In genomic region chr11:79494976-79495800, GRCm38 (mm10) we compare ENCODE assay signal across 12 mouse cellular contexts. TPM values are rescaled to one million over a fixed set of nuclear protein-coding genes. Genes with fewer than 3 reads are reported as not detected.
DNase-seq lines count a peak whose midpoint lies in the region; ATAC-seq and TF ChIP-seq lines count a peak whose summit lies in the region.
"Had no signal": no experiment of that assay in that cellular context is flagged by ENCODE, and none has a peak within 500 bp of the region (broad histone marks: within the 10 kb centered on the region; RNA-seq: fewer than 3 reads in every experiment).

No protein-coding gene starts in this region.

- H3K4me3 ChIP-seq in heart, adult 2 months, result peak overlapping the region; percentile 15
- H3K4me3 ChIP-seq in liver, adult 2 months (ENCODE audit: insufficient read depth, low read depth, low read length), result no peak overlapping the region
- H3K4me3 ChIP-seq in liver, postnatal 0 days (ENCODE audit: low read depth, low read length), result no peak overlapping the region
- H3K4me3 ChIP-seq in myocyte, result peak overlapping the region; percentile 0
- no peak overlapping the region for H3K4me3 ChIP-seq in hindbrain, embryonic 14.5 days (replicated peaks; ENCODE audit: low read length)
- H3K4me3 ChIP-seq: hindbrain, embryonic 15.5 days; liver, embryonic 15.5 days had no signal

- peaks cover 3% of the 10 kb centered on the region for H3K36me3 ChIP-seq in heart, adult 2 months (ENCODE audit: control insufficient read depth, insufficient read depth, low read length)
- no peaks in the 10 kb centered on the region for H3K36me3 ChIP-seq in liver, adult 2 months (ENCODE audit: control insufficient read depth, insufficient read depth, low read length)
- H3K36me3 ChIP-seq in liver, postnatal 0 days (replicated peaks; ENCODE audit: insufficient read depth, low read length), result no peaks in the 10 kb centered on the region
- H3K36me3 ChIP-seq in myocyte (ENCODE audit: control insufficient read depth, insufficient read depth), result no peaks in the 10 kb centered on the region
- H3K36me3 ChIP-seq in hindbrain, embryonic 14.5 days (replicated peaks; ENCODE audit: control insufficient read depth, insufficient read depth), result peaks cover 10% of the 10 kb centered on the region
- H3K36me3 ChIP-seq: liver, embryonic 15.5 days had no signal

- no peak overlapping the region for H3ac ChIP-seq in myocyte (ENCODE audit: control insufficient read depth, insufficient read length)

- H3K9ac ChIP-seq in heart, adult 2 months (ENCODE audit: low read depth, low read length), result no peak overlapping the region
- no peak overlapping the region for H3K9ac ChIP-seq in liver, adult 2 months (ENCODE audit: low read depth, low read length)
- no peak overlapping the region for H3K9ac ChIP-seq in liver, postnatal 0 days (replicated peaks)
- no peak overlapping the region for H3K9ac ChIP-seq in hindbrain, embryonic 14.5 days
- H3K9ac ChIP-seq: hindbrain, embryonic 15.5 days; liver, embryonic 15.5 days had no signal

- H3K4me2 ChIP-seq in liver, postnatal 0 days (ENCODE audit: low read depth, low read length), result no peak overlapping the region
- peak overlapping the region; percentile 76 for H3K4me2 ChIP-seq in myocyte (ENCODE audit: low read depth)
- no peak overlapping the region for H3K4me2 ChIP-seq in hindbrain, embryonic 14.5 days (replicated peaks)
- H3K4me2 ChIP-seq: hindbrain, embryonic 15.5 days; liver, embryonic 15.5 days; midbrain, embryonic 11.5 days had no signal

- no peak for TF ChIP-seq EP300 in heart, adult 2 months (IDR thresholded peaks at IDR 0.05; ENCODE audit: insufficient read depth, low read depth, low read length)
- TF ChIP-seq EP300 in liver, postnatal 0 days (IDR thresholded peaks at IDR 0.05; ENCODE audit: low read depth), result no peak

- WGBS in heart, adult 2 months, result 36% methylated on average over 10 of the region's 10 CpGs
- WGBS in liver, adult 2 months, result 68% methylated on average over 10 of the region's 10 CpGs
- WGBS in liver, postnatal 0 days (ENCODE audit: insufficient replicate concordance), result 73% methylated on average over 10 of the region's 10 CpGs
- WGBS in hindbrain, embryonic 14.5 days, result 75% methylated on average over 10 of the region's 10 CpGs

- no peaks in the 10 kb centered on the region for H3K27me3 ChIP-seq in heart, adult 2 months (ENCODE audit: control insufficient read depth, insufficient read depth, low read length)
- no peaks in the 10 kb centered on the region for H3K27me3 ChIP-seq in liver, adult 2 months (ENCODE audit: control insufficient read depth, insufficient read depth, low read length)
- no peaks in the 10 kb centered on the region for H3K27me3 ChIP-seq in liver, postnatal 0 days (ENCODE audit: insufficient read depth, low read length)
- H3K27me3 ChIP-seq in myocyte (ENCODE audit: control insufficient read depth, insufficient read depth, insufficient read length), result no peaks in the 10 kb centered on the region
- no peaks in the 10 kb centered on the region for H3K27me3 ChIP-seq in hindbrain, embryonic 14.5 days (ENCODE audit: control insufficient read depth, insufficient read depth, low read length)
- H3K27me3 ChIP-seq: hindbrain, embryonic 15.5 days; liver, embryonic 15.5 days had no signal

- H3K79me2 ChIP-seq in heart, adult 2 months (replicated peaks; ENCODE audit: control insufficient read depth, insufficient read depth, low read length), result no peaks in the 10 kb centered on the region
- H3K79me2 ChIP-seq in liver, adult 2 months (ENCODE audit: control insufficient read depth, insufficient read depth, low read length), result no peaks in the 10 kb centered on the region; the same call in 1 of the 2 replicates
- no peaks in the 10 kb centered on the region for H3K79me2 ChIP-seq in myocyte (ENCODE audit: control insufficient read depth, insufficient read depth)

- intact Hi-C loops in heart, adult 2 months (cut with DNase I), result no loop called here
- intact Hi-C loops in heart, postnatal 25 days (cut with DNase I), result no loop called here

- peak overlapping the region; percentile 29 for H3K27ac ChIP-seq in heart, adult 2 months
- no peak overlapping the region for H3K27ac ChIP-seq in liver, adult 2 months (replicated peaks; ENCODE audit: insufficient read depth, low read depth, low read length)
- no peak overlapping the region for H3K27ac ChIP-seq in liver, postnatal 0 days (ENCODE audit: low read depth)
- H3K27ac ChIP-seq in hindbrain, embryonic 14.5 days, result no peak overlapping the region
- H3K27ac ChIP-seq: hindbrain, embryonic 15.5 days; liver, embryonic 15.5 days had no signal

- H3K4me1 ChIP-seq in heart, adult 2 months (ENCODE audit: control insufficient read depth, insufficient read depth, low read length), result peaks cover 2% of the 10 kb centered on the region
- H3K4me1 ChIP-seq in liver, adult 2 months (ENCODE audit: control insufficient read depth, insufficient read depth, low read length), result no peaks in the 10 kb centered on the region; the same call in 1 of the 2 replicates
- no peaks in the 10 kb centered on the region for H3K4me1 ChIP-seq in liver, postnatal 0 days (ENCODE audit: insufficient read depth)
- H3K4me1 ChIP-seq in hindbrain, embryonic 14.5 days (replicated peaks; ENCODE audit: control insufficient read depth, insufficient read depth, low read length), result no peaks in the 10 kb centered on the region
- H3K4me1 ChIP-seq: liver, embryonic 15.5 days had no signal

- TF ChIP-seq POLR2A in heart, adult 2 months (IDR thresholded peaks at IDR 0.05; ENCODE audit: insufficient read depth, low read depth, low read length), result no peak
- no peak for TF ChIP-seq POLR2A in liver, adult 2 months (IDR thresholded peaks at IDR 0.05; ENCODE audit: extremely low read depth, insufficient read depth, low read length)
- TF ChIP-seq POLR2A in myocyte (IDR thresholded peaks at IDR 0.05; ENCODE audit: insufficient read length, low read depth), result no peak

- DNase-seq in heart, adult 2 months, result no peak
- no peak for DNase-seq in heart, postnatal 25 days (ENCODE audit: low spot score)
- DNase-seq in liver, adult 2 months (ENCODE audit: extremely low read depth, low read depth, low spot score), result peak; percentile 19
- DNase-seq in liver, postnatal 0 days, result no peak
- peak; percentile 5 for DNase-seq in ZHBTc4 (ENCODE audit: low read depth, low spot score)
- DNase-seq in layer of hippocampus, postnatal 10 days (ENCODE audit: low spot score in 2 of 2), result no peak
- no peak for DNase-seq in hindbrain, embryonic 14.5 days (ENCODE audit: low spot score)
- DNase-seq: left cerebral cortex, postnatal 4 days had no signal

- TF ChIP-seq CTCF in heart, adult 2 months (IDR thresholded peaks at IDR 0.05), result no peak
- no peak for TF ChIP-seq CTCF in liver, adult 2 months (IDR thresholded peaks at IDR 0.05; ENCODE audit: low read depth, low read length)
- no peak for TF ChIP-seq CTCF in liver, postnatal 0 days (IDR thresholded peaks at IDR 0.05; ENCODE audit: low read depth)

- H3K9me3 ChIP-seq in liver, postnatal 0 days (ENCODE audit: low read length), result no peaks in the 10 kb centered on the region
- no peaks in the 10 kb centered on the region for H3K9me3 ChIP-seq in hindbrain, embryonic 14.5 days (ENCODE audit: control insufficient read depth, low read length)
- H3K9me3 ChIP-seq: hindbrain, embryonic 15.5 days; liver, embryonic 15.5 days had no signal

- no peak for ATAC-seq in liver, postnatal 0 days
- no peak for ATAC-seq in hindbrain, embryonic 14.5 days (ENCODE audit: low FRiP score)

TF ChIP-seq in myocyte, 11 proteins besides CTCF, POLR2A, EP300 and RAD21 (continues in another document):
- no peak for TF ChIP-seq REST (IDR thresholded peaks at IDR 0.05; ENCODE audit: insufficient read depth, insufficient read length)
- no peak for TF ChIP-seq E2F4 (IDR thresholded peaks at IDR 0.05; ENCODE audit: insufficient read depth)

RNA-seq across cellular contexts. Expression of gene Omg, which starts 8.7 kb away (rescaled TPM):
- total RNA-seq in heart, adult 2 months (2021), result not detected
- 0.06 TPM in 1 of 2 replicates, not detected in the other for polyA plus RNA-seq in heart, adult 2 months (2012; rRNA removed)
- not detected for total RNA-seq in heart, postnatal 25 days (2021)
- total RNA-seq in liver, adult 2 months (2014; rRNA removed), result not detected in 2 replicates
- not detected in 2 replicates for polyA plus RNA-seq in liver, adult 2 months (2012; rRNA removed)
- 0.05 and 0.09 TPM in 2 replicates for polyA plus RNA-seq in liver, postnatal 0 days (2015; fragmentation: Nextera tagmentation; extraction: Ambion mirVana)
- 0.05 TPM for polyA plus RNA-seq in myocyte (2012; fragmentation: generic; extraction: Trizol)
- 10 to 100 TPM; 54.2 to 60.6 TPM for total RNA-seq in layer of hippocampus, postnatal 10 days (2021)
- 7.7 and 9.1 TPM in 2 replicates for polyA plus RNA-seq in hindbrain, embryonic 14.5 days (2014; fragmentation: Nextera tagmentation; extraction: Ambion mirVana)
- polyA plus RNA-seq: liver, embryonic 15.5 days had no signal

RNA-seq across cellular contexts. Expression of gene Evi2b, which starts 28.4 kb away (rescaled TPM):
- total RNA-seq in heart, adult 2 months (2021), result 1 to 10 TPM in 1 of 2 experiments, under 1 TPM in 1; 0.43 to 1.0 TPM
- polyA plus RNA-seq in heart, adult 2 months (2012; rRNA removed), result 3.8 and 4.2 TPM in 2 replicates
- 1 to 10 TPM; 1.1 to 1.3 TPM for total RNA-seq in heart, postnatal 25 days (2021)
- total RNA-seq in liver, adult 2 months (2014; rRNA removed), result 0.54 and 0.65 TPM in 2 replicates
- polyA plus RNA-seq in liver, adult 2 months (2012; rRNA removed), result 1.1 and 2.6 TPM in 2 replicates
- polyA plus RNA-seq in liver, postnatal 0 days (2015; fragmentation: Nextera tagmentation; extraction: Ambion mirVana), result 7.7 and 7.9 TPM in 2 replicates
- polyA plus RNA-seq in myocyte (2012; fragmentation: generic; extraction: Trizol), result 0.26 TPM
- total RNA-seq in layer of hippocampus, postnatal 10 days (2021), result 1 to 10 TPM in 1 of 2 experiments, under 1 TPM in 1; 0.80 to 1.0 TPM
- 0.27 TPM in 1 of 2 replicates, not detected in the other for polyA plus RNA-seq in hindbrain, embryonic 14.5 days (2014; fragmentation: Nextera tagmentation; extraction: Ambion mirVana)
- polyA plus RNA-seq: hindbrain, embryonic 15.5 days had no signal

RNA-seq across cellular contexts. Expression of gene Evi2, which starts 35.2 kb away (rescaled TPM):
- under 1 TPM; 0.14 to 0.16 TPM for total RNA-seq in heart, adult 2 months (2021)
- polyA plus RNA-seq in heart, adult 2 months (2012; rRNA removed), result 0.29 and 0.35 TPM in 2 replicates
- under 1 TPM in 1 of 2 experiments, not detected in 1; 0.08 TPM for total RNA-seq in heart, postnatal 25 days (2021)
- total RNA-seq in liver, adult 2 months (2014; rRNA removed), result 0.13 and 0.18 TPM in 2 replicates
- polyA plus RNA-seq in liver, adult 2 months (2012; rRNA removed), result 0.04 and 0.23 TPM in 2 replicates
- 0.76 and 0.99 TPM in 2 replicates for polyA plus RNA-seq in liver, postnatal 0 days (2015; fragmentation: Nextera tagmentation; extraction: Ambion mirVana)
- polyA plus RNA-seq in myocyte (2012; fragmentation: generic; extraction: Trizol), result 0.06 TPM
- under 1 TPM in 1 of 2 experiments, not detected in 1; 0.13 TPM for total RNA-seq in layer of hippocampus, postnatal 10 days (2021)
- polyA plus RNA-seq in hindbrain, embryonic 14.5 days (2014; fragmentation: Nextera tagmentation; extraction: Ambion mirVana), result 0.40 and 0.91 TPM in 2 replicates
- total RNA-seq: left cerebral cortex, postnatal 4 days had no signal

RNA-seq across cellular contexts. Expression of gene Evi2a, which starts 35.2 kb away (rescaled TPM):
- 1 to 10 TPM; 1.9 to 2.0 TPM for total RNA-seq in heart, adult 2 months (2021)
- 3.8 and 4.2 TPM in 2 replicates for polyA plus RNA-seq in heart, adult 2 months (2012; rRNA removed)
- 1 to 10 TPM; 1.9 to 2.8 TPM for total RNA-seq in heart, postnatal 25 days (2021)
- total RNA-seq in liver, adult 2 months (2014; rRNA removed), result 2.1 and 2.6 TPM in 2 replicates
- 0.72 and 1.5 TPM in 2 replicates for polyA plus RNA-seq in liver, adult 2 months (2012; rRNA removed)
- 6.7 and 7.2 TPM in 2 replicates for polyA plus RNA-seq in liver, postnatal 0 days (2015; fragmentation: Nextera tagmentation; extraction: Ambion mirVana)
- 10.7 TPM for polyA plus RNA-seq in myocyte (2012; fragmentation: generic; extraction: Trizol)
- total RNA-seq in layer of hippocampus, postnatal 10 days (2021), result 1 to 10 TPM; 3.7 to 4.0 TPM
- polyA plus RNA-seq in hindbrain, embryonic 14.5 days (2014; fragmentation: Nextera tagmentation; extraction: Ambion mirVana), result 3.1 and 3.7 TPM in 2 replicates

Comparison
In these comparisons a context has a peak if more than half of its experiments do, and no peak if none do; other contexts are left out.
1. DNase-seq: peak in liver, adult 2 months (single experiment) and ZHBTc4 (single experiment); none in heart, adult 2 months (0 of 2), heart, postnatal 25 days (single experiment), liver, postnatal 0 days (single experiment), layer of hippocampus, postnatal 10 days (0 of 2) and hindbrain, embryonic 14.5 days (single experiment).
2. H3K4me3 ChIP-seq: peak in heart, adult 2 months (single experiment) and myocyte (single experiment); none in liver, adult 2 months (single experiment), liver, postnatal 0 days (single experiment) and hindbrain, embryonic 14.5 days (single experiment).